ENCODE assay signal across 9 mouse cellular contexts in genomic region chr2:167753898-167754297, GRCm38 (mm10).
A peak's percentile ranks its signal among the peaks of the same experiment; 100 is the strongest.
DNase-seq lines count a peak whose midpoint lies in the region; ATAC-seq and TF ChIP-seq lines count a peak whose summit lies in the region.
"Had no signal": no experiment of that assay in that cellular context is flagged by ENCODE, and none has a peak within 500 bp of the region (broad histone marks: within the 10 kb centered on the region; RNA-seq: fewer than 3 reads in every experiment).

No protein-coding gene starts in this region.

- no peak for TF ChIP-seq EP300 in heart, postnatal 0 days (IDR thresholded peaks at IDR 0.05; ENCODE audit: low read depth)

- H3K9me3 ChIP-seq in heart, postnatal 0 days (replicated peaks; ENCODE audit: control insufficient read depth, low read length) = no peaks in the 10 kb centered on the region
- no peaks in the 10 kb centered on the region for H3K9me3 ChIP-seq in lung, embryonic 16.5 days (ENCODE audit: control insufficient read depth, low read length)
- H3K9me3 ChIP-seq in forebrain, embryonic 13.5 days (replicated peaks) = no peaks in the 10 kb centered on the region
- H3K9me3 ChIP-seq: hindbrain, embryonic 15.5 days; midbrain, embryonic 12.5 days had no signal

- H3K4me3 ChIP-seq in heart, postnatal 0 days (ENCODE audit: low read depth, low read length) = no peak overlapping the region
- H3K4me3 ChIP-seq in lung, embryonic 16.5 days (ENCODE audit: low read length) = no peak overlapping the region
- no peak overlapping the region for H3K4me3 ChIP-seq in forebrain, embryonic 13.5 days
- H3K4me3 ChIP-seq: hindbrain, embryonic 15.5 days; midbrain, embryonic 12.5 days had no signal

- 68% methylated on average over 9 of the region's 9 CpGs for WGBS in heart, postnatal 0 days
- 60% methylated on average over 9 of the region's 9 CpGs for WGBS in lung, embryonic 16.5 days
- 90% methylated on average over 9 of the region's 9 CpGs for WGBS in forebrain, embryonic 13.5 days

- H3K4me1 ChIP-seq in heart, postnatal 0 days (ENCODE audit: control insufficient read depth, insufficient read depth) = peaks cover 11% of the 10 kb centered on the region
- H3K4me1 ChIP-seq in lung, embryonic 16.5 days (replicated peaks; ENCODE audit: control insufficient read depth, insufficient read depth, low read length) = peaks cover 24% of the 10 kb centered on the region
- no peaks in the 10 kb centered on the region for H3K4me1 ChIP-seq in forebrain, embryonic 13.5 days
- H3K4me1 ChIP-seq: hindbrain, embryonic 15.5 days had no signal

- no peak overlapping the region for H3K4me2 ChIP-seq in heart, postnatal 0 days (ENCODE audit: low read depth, low read length)
- H3K4me2 ChIP-seq in lung, embryonic 16.5 days (ENCODE audit: low read depth, low read length) = no peak overlapping the region
- H3K4me2 ChIP-seq in forebrain, embryonic 13.5 days = no peak overlapping the region
- H3K4me2 ChIP-seq: hindbrain, embryonic 15.5 days; midbrain, embryonic 12.5 days had no signal

- no peaks in the 10 kb centered on the region for H3K27me3 ChIP-seq in heart, postnatal 0 days (ENCODE audit: control insufficient read depth, insufficient read depth, low read length)
- H3K27me3 ChIP-seq in lung, embryonic 16.5 days (ENCODE audit: control insufficient read depth, insufficient read depth, low read depth, low read length) = no peaks in the 10 kb centered on the region
- H3K27me3 ChIP-seq in forebrain, embryonic 13.5 days = no peaks in the 10 kb centered on the region
- H3K27me3 ChIP-seq: hindbrain, embryonic 15.5 days; midbrain, embryonic 12.5 days had no signal

- H3K9ac ChIP-seq in heart, postnatal 0 days (replicated peaks; ENCODE audit: low read depth, low read length) = no peak overlapping the region
- no peak overlapping the region for H3K9ac ChIP-seq in lung, embryonic 16.5 days (ENCODE audit: low read length)
- no peak overlapping the region for H3K9ac ChIP-seq in forebrain, embryonic 13.5 days
- H3K9ac ChIP-seq: hindbrain, embryonic 15.5 days; midbrain, embryonic 12.5 days had no signal

- DNase-seq in right cerebral cortex, adult 18-20 months = peak; percentile 49
- no peak for DNase-seq in right cerebral cortex, postnatal 4 days
- DNase-seq in heart, postnatal 0 days (ENCODE audit: low spot score) = peak; percentile 30
- peak; percentile 34 for DNase-seq in yolk sac, embryonic 10.5 days (ENCODE audit: low spot score)
- no peak for DNase-seq in cerebellum, postnatal 14 days

- no peak for TF ChIP-seq CTCF in heart, postnatal 0 days (IDR thresholded peaks at IDR 0.05; ENCODE audit: low read depth)

- H3K36me3 ChIP-seq in heart, postnatal 0 days (replicated peaks; ENCODE audit: control insufficient read depth, insufficient read depth, low read length) = no peaks in the 10 kb centered on the region
- H3K36me3 ChIP-seq in lung, embryonic 16.5 days (ENCODE audit: control insufficient read depth, insufficient read depth, low read length) = no peaks in the 10 kb centered on the region
- H3K36me3 ChIP-seq in forebrain, embryonic 13.5 days (ENCODE audit: poor library complexity, severe bottlenecking) = no peaks in the 10 kb centered on the region
- H3K36me3 ChIP-seq: hindbrain, embryonic 15.5 days; midbrain, embryonic 12.5 days had no signal

- ATAC-seq in heart, postnatal 0 days (ENCODE audit: insufficient read depth, low read depth) = no peak
- ATAC-seq in lung, embryonic 16.5 days (ENCODE audit: low read depth) = peak; percentile 11; the same call in 1 of the 2 replicates
- no peak for ATAC-seq in forebrain, embryonic 13.5 days

- H3K27ac ChIP-seq in heart, postnatal 0 days (ENCODE audit: low read depth) = no peak overlapping the region
- H3K27ac ChIP-seq in lung, embryonic 16.5 days (ENCODE audit: low read length) = no peak overlapping the region
- no peak overlapping the region for H3K27ac ChIP-seq in forebrain, embryonic 13.5 days
- H3K27ac ChIP-seq: hindbrain, embryonic 15.5 days; midbrain, embryonic 12.5 days had no signal

Comparison
In these comparisons a context has a peak if more than half of its experiments do, and no peak if none do; other contexts are left out.
1. DNase-seq: peak in right cerebral cortex, adult 18-20 months (single experiment), heart, postnatal 0 days (single experiment) and yolk sac, embryonic 10.5 days (single experiment); none in right cerebral cortex, postnatal 4 days (single experiment) and cerebellum, postnatal 14 days (0 of 2).